Mouse (Mus musculus) midbrain, postnatal 0 days (tissue): ENCODE results near the gene Bpifb4. TPM values are rescaled to one million over a fixed set of nuclear protein-coding genes. Genes with fewer than 3 reads are reported as not detected.

Source experiments
- ATAC-seq: fragments of 200-750 bp; cut with Nextera tagmentation; 2 replicates; pipeline ENCODE4 v1.8.0; 2017; ENCODE audit warnings: moderate number of reproducible peaks, mild to moderate bottlenecking, moderate TSS enrichment, moderate library complexity; ENCODE audit not compliant: low FRiP score
- DNase-seq: peaks from one replicate; pipeline ENCODE4 v3.0.0-alpha.2; 2015; ENCODE audit warnings: low spot score
- H3K27ac ChIP-seq: fragments of 300-500 bp; sonication (generic); 2 replicates; pipeline ENCODE4 v1.5.1; 2014; ENCODE audit warnings: low read depth, mild to moderate bottlenecking, low read length, mixed read lengths
- H3K27me3 ChIP-seq: fragments of 300-500 bp; sonication (generic); 2 replicates; pipeline ENCODE4 v1.6.1; 2014; ENCODE audit warnings: low read length, control low read depth, mixed read lengths; ENCODE audit not compliant: insufficient read depth
- H3K36me3 ChIP-seq: fragments of 300-500 bp; sonication (generic); 2 replicates; pipeline ENCODE4 v1.6.1; 2014; ENCODE audit warnings: low read length, control low read depth, mixed read lengths; ENCODE audit not compliant: insufficient read depth
- H3K4me1 ChIP-seq: fragments of 300-500 bp; sonication (generic); 2 replicates; pipeline ENCODE4 v1.6.1; 2014; ENCODE audit warnings: mild to moderate bottlenecking, control low read depth, antibody characterized with exemption, low read length, mixed read lengths; ENCODE audit not compliant: insufficient read depth
- H3K4me2 ChIP-seq: fragments of 300-500 bp; sonication (generic); 2 replicates; pipeline ENCODE4 v1.6.1; 2014; ENCODE audit warnings: low read depth, mild to moderate bottlenecking, low read length, mixed read lengths; ENCODE audit not compliant: poor library complexity, severe bottlenecking
- H3K4me3 ChIP-seq: fragments of 300-500 bp; sonication (generic); 2 replicates; pipeline ENCODE4 v1.5.1; 2014; ENCODE audit warnings: low read depth, mild to moderate bottlenecking, low read length, moderate library complexity
- H3K9ac ChIP-seq: fragments of 300-500 bp; sonication (generic); replicated peaks from 2 replicates; pipeline ENCODE4 v1.6.1; 2014; ENCODE audit warnings: mild to moderate bottlenecking, low read length, moderate library complexity, mixed read lengths; ENCODE audit not compliant: poor library complexity, severe bottlenecking
- H3K9me3 ChIP-seq: fragments of 300-500 bp; sonication (generic); 2 replicates; pipeline ENCODE4 v1.6.1; 2016; ENCODE audit warnings: low read length, control low read depth
- CTCF ChIP-seq: IDR thresholded peaks from 2 replicates; pipeline ENCODE4 v1.5.1; 2016; ENCODE audit warnings: antibody characterized with exemption, mild to moderate bottlenecking
- WGBS: fragments of 180-500 bp; shearing (Covaris S2); extraction: QIAGEN DNeasy Blood & Tissue Kit; methylation state at CpG from one replicate; pipeline ENCODE4 v1.1.7; 2014; 5-methylcytosine and 5-hydroxymethylcytosine counted together
- polyA plus RNA-seq: library from polyadenylated mRNA; unstranded; fragments of >200 nt; fragmentation: Nextera tagmentation; extraction: Ambion mirVana; gene quantifications from 2 replicates; pipeline ENCODE4 v1.2.1, GENCODE M21; 2015
- total RNA-seq: library from RNA; depleted of rRNA; stranded (reverse); fragments of >200 nt; gene quantifications from 2 replicates; pipeline ENCODE4 v1.2.3, GENCODE M21; 2014

Bpifb4 gene
- total and polyA plus RNA-seq, 2 experiments from 2014 or later: not detected

- Histone ChIP-seq H3K27me3 (no peaks in the 10 kb centered on the region), H3K9me3 (no peaks in the 10 kb centered on the region), H3K4me2 (no peak within 1 kb of the TSS), H3K36me3 (no peaks in the 10 kb centered on the region), H3K27ac (no peak within 1 kb of the TSS), H3K4me3 (no peak within 1 kb of the TSS), H3K9ac (no peak within 1 kb of the TSS), H3K4me1 (no peaks in the 10 kb centered on the region)
- DNase-seq (no peak), ATAC-seq (no peak)
- 59% methylated on average over 8 of the region's 8 CpGs for WGBS
- no peak for TF ChIP-seq CTCF
Measured at GRCm38 (mm10) chr2:153917930-153918329, 20.1 kb upstream of the Bpifb4 start, which contains the start of gene Bpifb3. Gene Bpifb3, plus strand, starts transcription at chr2:153918230.

GRCm38 (mm10) chr2:153921246-153921645 lies 16.8 kb upstream of the Bpifb4 start:
- Histone ChIP-seq H3K9me3 (no peaks in the 10 kb centered on the region), H3K4me3 (no peak overlapping the region), H3K27me3 (no peaks in the 10 kb centered on the region), H3K4me2 (no peak overlapping the region), H3K27ac (no peak overlapping the region), H3K36me3 (no peaks in the 10 kb centered on the region), H3K4me1 (no peaks in the 10 kb centered on the region), H3K9ac (no peak overlapping the region)
- no peak for DNase-seq
- 83% methylated on average over 6 of the region's 6 CpGs for WGBS
- ATAC-seq: no peak
- no peak for TF ChIP-seq CTCF

DNA sequence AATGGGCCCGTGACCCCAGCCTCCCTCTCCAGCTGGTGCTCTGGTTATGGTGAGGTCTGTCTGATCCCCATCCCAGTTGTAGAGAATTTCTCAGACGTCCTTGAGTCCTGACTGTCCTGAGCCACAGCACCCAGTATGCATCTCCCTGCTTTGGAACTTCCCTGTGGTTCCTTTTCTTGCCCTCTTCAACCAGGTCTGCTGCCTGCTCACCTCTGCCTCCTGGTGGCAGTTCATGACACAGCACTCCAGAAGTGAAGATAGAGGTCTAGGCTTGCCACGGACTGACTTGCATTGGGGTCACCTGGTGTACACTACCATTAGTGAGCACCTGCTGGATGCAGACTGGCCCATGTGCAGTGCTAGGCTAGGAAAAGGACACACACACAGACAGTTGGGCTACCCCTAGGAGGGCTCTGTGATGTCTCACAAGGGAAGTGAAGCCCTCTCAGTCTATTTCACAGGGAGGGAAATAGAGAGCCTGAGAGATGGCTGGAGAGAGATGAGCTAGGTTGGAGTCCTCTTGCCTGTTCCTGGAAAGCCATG lies 8.1 kb upstream of the Bpifb4 start:
- H3K27me3 ChIP-seq: no peaks in the 10 kb centered on the region
- peak; percentile 86 for TF ChIP-seq CTCF
- H3K36me3 ChIP-seq: no peaks in the 10 kb centered on the region
- ATAC-seq (no peak), DNase-seq (peak; percentile 27)
- H3K27ac ChIP-seq: no peak overlapping the region
- H3K9me3 ChIP-seq: no peaks in the 10 kb centered on the region
- no peak overlapping the region for H3K4me3 ChIP-seq
- 40% methylated on average over 3 of the region's 3 CpGs for WGBS
- no peak overlapping the region for H3K4me2 ChIP-seq
- no peak overlapping the region for H3K9ac ChIP-seq
- peaks cover 5% of the 10 kb centered on the region for H3K4me1 ChIP-seq

DNA sequence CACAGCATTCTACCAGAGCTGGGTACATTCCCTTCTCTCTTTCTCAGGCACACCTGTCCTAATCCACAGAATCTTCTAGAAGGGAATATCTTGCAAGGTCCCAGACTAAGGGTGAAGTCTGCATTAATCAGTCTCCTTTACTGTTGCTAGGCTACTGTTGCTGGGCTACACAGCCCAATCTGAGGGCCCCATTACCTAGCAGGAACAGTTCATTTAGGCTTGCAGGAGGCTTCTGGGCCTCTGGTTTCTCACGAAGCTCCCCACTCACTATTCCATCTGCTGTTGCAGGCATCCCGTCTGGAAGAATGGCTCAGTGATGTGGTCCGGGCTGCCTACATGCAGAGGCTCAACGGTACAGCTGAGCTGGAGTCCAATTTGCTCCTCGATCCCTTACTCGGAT lies 6.9 kb upstream of the Bpifb4 start:
- ATAC-seq: no peak
- Histone ChIP-seq H3K4me3 (no peak overlapping the region), H3K9ac (no peak overlapping the region), H3K4me2 (no peak overlapping the region), H3K27me3 (no peaks in the 10 kb centered on the region), H3K27ac (0 out of 2 replicates have a peak overlapping the region, but pooled peaks have one; percentile 18), H3K4me1 (peaks cover 5% of the 10 kb centered on the region), H3K9me3 (no peaks in the 10 kb centered on the region), H3K36me3 (no peaks in the 10 kb centered on the region)
- WGBS: 46% methylated on average over 6 of the region's 6 CpGs
- no peak for TF ChIP-seq CTCF
- DNase-seq: peak; percentile 51

DNA sequence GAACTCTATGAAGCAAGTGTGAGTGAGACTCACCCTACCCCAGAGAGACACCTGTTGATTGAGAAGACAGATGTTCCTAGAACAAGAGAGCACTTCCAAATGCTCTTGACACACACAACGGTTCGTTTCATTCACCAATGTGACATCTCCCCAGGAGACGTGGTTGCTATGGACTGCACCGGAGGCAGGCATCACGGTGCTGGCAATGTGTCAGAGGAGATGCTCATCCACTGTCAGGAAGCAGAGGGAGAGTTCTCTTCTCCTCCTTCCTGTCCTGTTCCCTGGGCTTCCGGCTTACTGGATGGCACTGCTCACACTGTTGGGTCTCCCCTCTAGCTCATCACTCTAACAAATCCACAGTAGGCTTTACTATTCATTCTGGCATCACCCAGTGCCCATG lies 4.7 kb upstream of the Bpifb4 start:
- ATAC-seq (no peak), DNase-seq (peak; percentile 50)
- no peak overlapping the region for H3K27ac ChIP-seq
- no peaks in the 10 kb centered on the region for H3K9me3 ChIP-seq
- TF ChIP-seq CTCF: no peak
- no peak overlapping the region for H3K4me2 ChIP-seq
- no peak overlapping the region for H3K9ac ChIP-seq
- H3K27me3 ChIP-seq: no peaks in the 10 kb centered on the region
- no peak overlapping the region for H3K4me3 ChIP-seq
- 54% methylated on average over 6 of the region's 6 CpGs for WGBS
- H3K4me1 ChIP-seq: peaks cover 5% of the 10 kb centered on the region
- no peaks in the 10 kb centered on the region for H3K36me3 ChIP-seq

- no peaks in the 10 kb centered on the region for H3K9me3 ChIP-seq
- no peaks in the 10 kb centered on the region for H3K27me3 ChIP-seq
- no peak overlapping the region for H3K4me3 ChIP-seq
- H3K9ac ChIP-seq: no peak overlapping the region
- no peak for DNase-seq
- no peak overlapping the region for H3K27ac ChIP-seq
- 91% methylated on average over 6 of the region's 6 CpGs for WGBS
- H3K4me2 ChIP-seq: no peak overlapping the region
- no peaks in the 10 kb centered on the region for H3K36me3 ChIP-seq
- ATAC-seq: no peak
- no peak for TF ChIP-seq CTCF
- H3K4me1 ChIP-seq: peaks cover 5% of the 10 kb centered on the region
Measured at GRCm38 (mm10) chr2:153935348-153935747, 2.7 kb upstream of the Bpifb4 start.
